Mouse (Mus musculus): ENCODE data around the gene Snx12. TPM values are rescaled to one million over a fixed set of nuclear protein-coding genes. Genes with fewer than 3 reads are reported as not detected.

The Snx12 gene
- 16.4 and 17.2 TPM in 2 replicates for polyA plus RNA-seq (2012; rRNA removed)

GRCm38 (mm10) chrX:101221834-101222795, at the start of gene Snx12:
TSS of gene Snx12 (minus strand) at chrX:101222563.

GRCm38 (mm10) chrX:101268755-101269124, 46.4 kb upstream of the Snx12 start, which contains the start of gene Gm20489:
TSS of gene Gm20489 (minus strand) at chrX:101269023.

GRCm38 (mm10) chrX:101268025-101268754, 45.8 kb upstream of the Snx12 start, which contains the start of gene Il2rg:
TSS of gene Il2rg (minus strand) at chrX:101268255.

GRCm38 (mm10) chrX:101263892-101264291, 41.5 kb upstream of the Snx12 start, which contains the start of gene Gm614:
TSS of gene Gm614 (minus strand) at chrX:101263992.

GRCm38 (mm10) chrX:101253952-101254729, 31.8 kb upstream of the Snx12 start, which contains the start of gene Foxo4:
TSS of gene Foxo4 (plus strand) at chrX:101254528.

GRCm38 (mm10) chrX:101085920-101086319, 136.4 kb downstream of the Snx12 start, which contains the start of gene Slc7a3:
TSS of gene Slc7a3 (minus strand) at chrX:101086020.

GRCm38 (mm10) chrX:101059541-101059940, 162.8 kb downstream of the Snx12 start, which contains the start of gene Tex11:
TSS of gene Tex11 (minus strand) at chrX:101059667.

Other genes starting within 250 kb of the Snx12 start
- gene Tex11, start 162.9 kb downstream of the Snx12 start, polyA plus RNA-seq (2012; rRNA removed), result not detected in 2 replicates
- gene Slc7a3, start 136.5 kb downstream of the Snx12 start, polyA plus RNA-seq (2012; rRNA removed), result 0.67 and 0.80 TPM in 2 replicates
- 11.2 and 11.8 TPM in 2 replicates for gene Foxo4, start 32.0 kb upstream of the Snx12 start, polyA plus RNA-seq (2012; rRNA removed)
- 0.05 and 0.16 TPM in 2 replicates for gene Gm614, start 41.4 kb upstream of the Snx12 start, polyA plus RNA-seq (2012; rRNA removed)
- gene Il2rg, start 45.7 kb upstream of the Snx12 start, polyA plus RNA-seq (2012; rRNA removed), result 7.1 and 7.4 TPM in 2 replicates
- gene Gm20489, start 46.5 kb upstream of the Snx12 start, polyA plus RNA-seq (2012; rRNA removed), result not detected in 2 replicates
- 22.5 and 30.8 TPM in 2 replicates for gene Med12, start 51.5 kb upstream of the Snx12 start, polyA plus RNA-seq (2012; rRNA removed)
- gene Nlgn3, start 76.6 kb upstream of the Snx12 start, polyA plus RNA-seq (2012; rRNA removed), result 0.04 and 0.06 TPM in 2 replicates
- gene Gjb1, start 153.8 kb upstream of the Snx12 start, polyA plus RNA-seq (2012; rRNA removed), result 388 and 432 TPM in 2 replicates
- 9.1 and 11.6 TPM in 2 replicates for gene Zmym3, start 198.3 kb upstream of the Snx12 start, polyA plus RNA-seq (2012; rRNA removed)
- 100 and 105 TPM in 2 replicates for gene Nono, start 206.8 kb upstream of the Snx12 start, polyA plus RNA-seq (2012; rRNA removed)
- 0.36 and 0.64 TPM in 2 replicates for gene Itgb1bp2, start 226.5 kb upstream of the Snx12 start, polyA plus RNA-seq (2012; rRNA removed)